Mouse (Mus musculus) forebrain, embryonic 15.5 days (tissue): Measurements from ENCODE around the gene Frmd8. TPM values are rescaled to one million over a fixed set of nuclear protein-coding genes. Genes with fewer than 3 reads are reported as not detected.

Experiments
- ATAC-seq: fragments of 200-750 bp; cut with Nextera tagmentation; replicated peaks from 2 replicates; pipeline ENCODE4 v1.8.0; 2017; ENCODE audit warnings: mild to moderate bottlenecking, moderate TSS enrichment, moderate library complexity
- H3K27ac ChIP-seq: fragments of 300-500 bp; sonication (generic); replicated peaks from 2 replicates; pipeline ENCODE4 v1.5.1; 2015; ENCODE audit warnings: mild to moderate bottlenecking, inconsistent platforms
- H3K27me3 ChIP-seq: fragments of 300-500 bp; sonication (generic); 2 replicates; pipeline ENCODE4 v1.6.1; 2015; ENCODE audit warnings: inconsistent platforms
- H3K36me3 ChIP-seq: fragments of 300-500 bp; sonication (generic); 2 replicates; pipeline ENCODE4 v1.6.1; 2015; ENCODE audit warnings: mild to moderate bottlenecking, inconsistent platforms
- H3K4me1 ChIP-seq: fragments of 300-500 bp; sonication (generic); 2 replicates; pipeline ENCODE4 v1.6.1; 2015; ENCODE audit warnings: inconsistent platforms
- H3K4me2 ChIP-seq: fragments of 300-500 bp; sonication (generic); replicated peaks from 2 replicates; pipeline ENCODE4 v1.6.1; 2015; ENCODE audit warnings: mild to moderate bottlenecking, inconsistent platforms
- H3K4me3 ChIP-seq: fragments of 300-500 bp; sonication (generic); 2 replicates; pipeline ENCODE4 v1.5.1; 2015; ENCODE audit warnings: mild to moderate bottlenecking, inconsistent platforms
- H3K9ac ChIP-seq: fragments of 300-500 bp; sonication (generic); replicated peaks from 2 replicates; pipeline ENCODE4 v1.6.1; 2015; ENCODE audit warnings: mild to moderate bottlenecking, inconsistent platforms
- H3K9me3 ChIP-seq: fragments of 300-500 bp; sonication (generic); 2 replicates; pipeline ENCODE4 v1.6.1; 2016; ENCODE audit warnings: inconsistent platforms
- WGBS: fragments of 180-500 bp; shearing (Covaris S2); methylation state at CpG from one replicate; pipeline ENCODE4 v1.1.7; 2015; ENCODE audit warnings: mixed read lengths; 5-methylcytosine and 5-hydroxymethylcytosine counted together
- polyA plus RNA-seq: library from polyadenylated mRNA; unstranded; fragments of >200 nt; fragmentation: Nextera tagmentation; extraction: Ambion mirVana; gene quantifications from 2 replicates; pipeline ENCODE4 v1.2.1, GENCODE M21; 2015

Frmd8 gene
- polyA plus RNA-seq, 1 experiment from 2014 or later, result 23.3 TPM

GRCm38 (mm10) chr19:5846557-5847305 is 28.3 kb downstream of the Frmd8 start:
- no peaks in the 10 kb centered on the region for H3K27me3 ChIP-seq
- WGBS, result under 1% methylated on average over 16 of the region's 16 CpGs
- peak overlapping the region; percentile 65 for H3K4me2 ChIP-seq
- H3K27ac ChIP-seq, result peak overlapping the region; percentile 98
- no peaks in the 10 kb centered on the region for H3K9me3 ChIP-seq
- ATAC-seq, result peak; percentile 86
- peak overlapping the region; percentile 44 for H3K9ac ChIP-seq
- H3K4me1 ChIP-seq, result peaks cover 77% of the 10 kb centered on the region
- peak overlapping the region; percentile 41 for H3K4me3 ChIP-seq
- H3K36me3 ChIP-seq, result no peaks in the 10 kb centered on the region

DNA sequence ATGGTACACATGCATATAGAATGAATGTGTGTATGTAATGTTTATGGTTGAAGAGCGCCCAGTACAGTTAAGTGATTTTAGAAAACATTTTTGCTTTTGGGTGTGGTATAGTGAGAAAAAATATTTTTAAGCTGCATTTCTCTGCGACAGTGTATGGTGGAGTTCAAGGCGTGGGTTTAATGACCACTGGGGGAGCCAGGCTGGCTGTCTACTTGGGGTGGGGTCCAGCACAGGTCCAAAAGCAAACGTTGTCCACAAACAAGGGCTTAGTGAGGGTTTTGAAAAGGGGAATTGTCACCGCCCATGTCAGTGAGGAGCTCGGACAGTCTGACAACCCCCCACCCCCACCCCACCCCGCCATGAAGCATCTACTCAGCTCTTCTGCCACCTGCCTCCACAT is 28.9 kb downstream of the Frmd8 start:
- ATAC-seq, result peak; percentile 39
- Histone ChIP-seq H3K4me2 (peak overlapping the region; percentile 65), H3K27me3 (no peaks in the 10 kb centered on the region), H3K27ac (peak overlapping the region; percentile 98), H3K9me3 (no peaks in the 10 kb centered on the region), H3K9ac (peak overlapping the region; percentile 44), H3K4me1 (peaks cover 76% of the 10 kb centered on the region), H3K36me3 (no peaks in the 10 kb centered on the region), H3K4me3 (peak overlapping the region; percentile 41)
- under 1% methylated on average over 7 of the region's 7 CpGs for WGBS

GRCm38 (mm10) chr19:5845319-5846135 is 29.5 kb downstream of the Frmd8 start:
- Histone ChIP-seq H3K27me3 (no peaks in the 10 kb centered on the region), H3K27ac (peak overlapping the region; percentile 98), H3K4me2 (peak overlapping the region; percentile 65), H3K36me3 (no peaks in the 10 kb centered on the region), H3K4me3 (peak overlapping the region; percentile 41), H3K9me3 (no peaks in the 10 kb centered on the region), H3K9ac (peak overlapping the region; percentile 47), H3K4me1 (peaks cover 76% of the 10 kb centered on the region)
- WGBS, result 6% methylated on average over 45 of the region's 45 CpGs
- ATAC-seq, result peak; percentile 53

- Histone ChIP-seq H3K9ac (peak overlapping the region; percentile 47; the same call in 1 of the 2 replicates), H3K4me1 (peaks cover 74% of the 10 kb centered on the region), H3K27me3 (no peaks in the 10 kb centered on the region), H3K4me2 (peak overlapping the region; percentile 65), H3K27ac (peak overlapping the region; percentile 98), H3K9me3 (no peaks in the 10 kb centered on the region), H3K4me3 (peak overlapping the region; percentile 41), H3K36me3 (no peaks in the 10 kb centered on the region)
- no peak for ATAC-seq
- 86% methylated on average over 12 of the region's 12 CpGs for WGBS
Observed at GRCm38 (mm10) chr19:5844831-5845318, 30.2 kb downstream of the Frmd8 start.

- Histone ChIP-seq H3K4me3 (no peak overlapping the region), H3K4me2 (no peak overlapping the region), H3K27me3 (no peaks in the 10 kb centered on the region), H3K9me3 (no peaks in the 10 kb centered on the region), H3K4me1 (peaks cover 65% of the 10 kb centered on the region), H3K9ac (no peak overlapping the region), H3K36me3 (no peaks in the 10 kb centered on the region), H3K27ac (peak overlapping the region; percentile 39; the same call in 1 of the 2 replicates)
- 88% methylated on average over 30 of the region's 30 CpGs for WGBS
- ATAC-seq, result no peak
Observed at GRCm38 (mm10) chr19:5843781-5844691, 31.0 kb downstream of the Frmd8 start.

- Histone ChIP-seq H3K4me1 (peaks cover 56% of the 10 kb centered on the region), H3K36me3 (no peaks in the 10 kb centered on the region), H3K4me2 (no peak overlapping the region), H3K9me3 (no peaks in the 10 kb centered on the region), H3K27me3 (no peaks in the 10 kb centered on the region), H3K27ac (peak overlapping the region; percentile 39), H3K9ac (no peak overlapping the region), H3K4me3 (no peak overlapping the region)
- WGBS, result 61% methylated on average over 9 of the region's 9 CpGs
- no peak for ATAC-seq
Observed at GRCm38 (mm10) chr19:5842785-5843730, 32.0 kb downstream of the Frmd8 start.

GRCm38 (mm10) chr19:5841999-5842784 is 32.9 kb downstream of the Frmd8 start:
- no peak overlapping the region for H3K9ac ChIP-seq
- WGBS, result 51% methylated on average over 5 of the region's 5 CpGs
- no peak for ATAC-seq
- peak overlapping the region; percentile 39; the same call in 1 of the 2 replicates for H3K27ac ChIP-seq
- H3K27me3 ChIP-seq, result no peaks in the 10 kb centered on the region
- H3K4me1 ChIP-seq, result peaks cover 47% of the 10 kb centered on the region
- no peaks in the 10 kb centered on the region for H3K9me3 ChIP-seq
- H3K36me3 ChIP-seq, result no peaks in the 10 kb centered on the region
- H3K4me2 ChIP-seq, result no peak overlapping the region
- H3K4me3 ChIP-seq, result no peak overlapping the region

DNA sequence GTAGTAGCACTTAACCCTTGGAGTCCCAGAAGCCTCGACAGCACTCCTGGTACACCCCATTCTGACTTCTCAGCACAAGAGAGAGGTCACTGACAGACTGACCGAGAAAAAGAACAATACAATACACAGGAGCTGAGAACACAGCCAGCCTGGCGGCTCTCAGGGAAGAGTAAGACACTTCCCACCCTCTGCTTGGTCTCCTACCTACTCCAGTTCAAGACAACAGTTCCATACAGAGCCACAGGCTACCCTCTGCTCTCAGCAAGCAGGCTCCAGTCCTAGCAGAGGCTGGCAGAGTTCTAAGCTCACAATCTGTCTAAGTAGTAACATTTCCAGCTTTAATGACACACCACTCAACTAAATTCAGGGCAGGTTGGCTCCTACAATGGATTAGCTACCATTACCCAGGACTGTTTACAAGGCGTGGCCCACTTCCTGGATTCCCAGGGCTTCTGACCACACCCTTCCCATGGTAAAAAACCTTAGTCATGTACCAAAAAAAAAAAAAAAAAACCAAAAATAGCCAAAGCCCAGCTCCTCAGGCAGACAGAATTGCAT is 33.6 kb downstream of the Frmd8 start:
- Histone ChIP-seq H3K27me3 (no peaks in the 10 kb centered on the region), H3K4me1 (peaks cover 40% of the 10 kb centered on the region), H3K4me3 (no peak overlapping the region), H3K9me3 (no peaks in the 10 kb centered on the region), H3K27ac (no peak overlapping the region), H3K4me2 (no peak overlapping the region), H3K36me3 (no peaks in the 10 kb centered on the region), H3K9ac (peak overlapping the region; percentile 10; the same call in 1 of the 2 replicates)
- WGBS, result 61% methylated on average over 4 of the region's 4 CpGs
- no peak for ATAC-seq

DNA sequence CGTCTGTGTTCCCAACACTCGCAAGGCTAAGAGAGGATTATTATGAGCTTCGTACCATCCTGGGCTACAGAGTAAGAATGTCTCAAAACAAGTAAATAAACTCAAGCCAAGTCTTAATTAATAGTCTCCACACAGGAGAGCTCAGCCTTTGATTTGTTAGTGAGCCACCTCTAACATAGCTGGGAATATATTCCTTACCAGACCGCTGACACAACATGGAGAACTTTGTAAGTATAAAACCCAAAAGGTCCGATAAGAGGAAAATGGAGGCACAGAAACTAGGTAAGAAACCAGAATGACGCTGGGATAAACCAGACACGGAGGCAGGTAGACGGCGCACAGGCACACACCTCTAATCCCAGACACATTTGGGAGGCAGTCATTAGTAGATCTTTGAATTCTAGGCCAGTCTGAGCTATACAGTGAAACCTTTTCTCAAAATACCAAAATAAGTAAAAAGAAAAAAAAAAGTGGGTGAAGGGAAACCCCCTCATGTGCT is 34.1 kb downstream of the Frmd8 start:
- Histone ChIP-seq H3K4me1 (peaks cover 36% of the 10 kb centered on the region), H3K4me2 (no peak overlapping the region), H3K27ac (no peak overlapping the region), H3K9me3 (no peaks in the 10 kb centered on the region), H3K9ac (no peak overlapping the region), H3K36me3 (no peaks in the 10 kb centered on the region), H3K4me3 (no peak overlapping the region), H3K27me3 (no peaks in the 10 kb centered on the region)
- WGBS, result 87% methylated on average over 9 of the region's 9 CpGs
- ATAC-seq, result no peak
